Mouse (Mus musculus): ENCODE results near the gene Gm2696.
"Not testable (repeated sequence)": the region's sequence is repeated elsewhere in the genome, so short reads cannot be mapped to it uniquely, and the experiment has no call there.

The Gm2696 gene

DNA sequence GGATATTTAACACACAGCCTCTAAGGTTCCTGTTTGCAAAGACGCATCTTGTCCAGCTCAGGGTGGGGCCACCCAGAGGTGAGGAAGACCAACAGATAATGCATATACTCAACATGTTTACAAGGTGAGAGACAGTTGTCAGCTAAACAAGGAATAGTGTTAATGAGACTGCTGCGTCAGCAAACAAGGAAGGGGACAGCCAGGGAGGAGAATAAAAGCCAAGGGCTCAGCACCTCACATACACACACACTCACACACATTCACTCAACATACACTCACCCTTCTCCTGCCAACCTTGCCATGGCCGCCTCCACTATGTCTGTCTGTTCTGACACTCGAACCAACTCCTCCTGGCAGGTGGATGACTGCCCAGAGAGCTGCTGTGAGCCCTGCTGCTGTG lies at the start of gene Gm2696:
Gm2696 (plus strand) TSS at position 301 of the 400 bp plus-strand sequence.
- DNase-seq (ENCODE audit: low spot score) = no peak

- DNase-seq (ENCODE audit: low spot score) = no peak
Measured at GRCm38 (mm10) chr10:77769727-77770126, 44.8 kb upstream of the Gm2696 start.

GRCm38 (mm10) chr10:77771225-77771624 lies 43.3 kb upstream of the Gm2696 start, which contains the start of gene Gm3238:
Gene Gm3238 (minus strand): TSS chr10:77771325.
- DNase-seq (ENCODE audit: low spot score) = not testable (repeated sequence)

DNA sequence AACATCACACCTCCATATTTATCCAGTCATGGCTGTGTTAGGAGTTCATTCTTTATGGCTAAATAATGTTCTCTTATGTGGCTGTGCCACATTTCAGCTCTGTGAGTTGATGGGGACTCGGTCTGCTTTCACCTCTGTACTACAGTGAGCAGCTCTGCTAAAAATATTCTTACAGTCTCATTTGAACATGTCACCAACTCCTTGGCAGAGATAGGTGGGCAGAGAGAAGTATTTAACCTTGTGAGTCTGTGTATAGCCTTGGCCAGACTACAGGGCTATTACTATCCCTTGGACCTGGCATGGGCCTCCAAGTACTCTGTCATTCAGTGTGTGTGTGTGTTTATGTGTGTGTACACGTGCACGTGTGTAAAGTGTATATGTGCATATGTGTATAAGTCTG lies 42.3 kb upstream of the Gm2696 start:
- DNase-seq (ENCODE audit: low spot score) = not testable (repeated sequence)

GRCm38 (mm10) chr10:77776844-77777243 lies 37.6 kb upstream of the Gm2696 start, which contains the start of gene Gm7138:
Gene Gm7138 (minus strand): TSS chr10:77776944.
- DNase-seq (ENCODE audit: low spot score) = not testable (repeated sequence)

DNA sequence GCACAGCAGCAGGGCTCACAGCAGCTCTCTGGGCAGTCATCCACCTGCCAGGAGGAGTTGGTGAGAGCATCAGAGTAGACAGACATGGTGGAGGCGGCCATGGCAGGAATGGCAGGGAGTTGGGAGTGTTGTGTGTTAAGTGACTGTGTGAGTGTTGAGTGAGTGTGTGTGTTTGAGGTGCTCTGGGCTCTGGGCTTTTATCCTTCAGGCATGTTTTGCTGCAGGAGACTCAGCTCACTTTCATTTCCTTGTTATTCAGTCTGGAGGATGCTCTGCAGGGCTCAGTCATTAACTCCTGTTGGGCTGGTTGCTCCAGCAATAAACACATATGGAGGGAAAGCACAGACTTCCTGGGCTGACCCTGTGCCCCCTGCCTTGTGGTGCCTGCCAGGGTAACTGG lies 32.0 kb upstream of the Gm2696 start, which contains the start of gene Gm3250:
Gm3250 (minus strand) TSS at position 101 of the 400 bp plus-strand sequence.
- DNase-seq (ENCODE audit: low spot score) = not testable (repeated sequence)

- DNase-seq (ENCODE audit: low spot score) = not testable (repeated sequence)
Measured at GRCm38 (mm10) chr10:77783396-77783795, 31.1 kb upstream of the Gm2696 start.

- not testable (repeated sequence) for DNase-seq (ENCODE audit: low spot score)
Measured at GRCm38 (mm10) chr10:77787876-77788275, 26.6 kb upstream of the Gm2696 start, which contains the start of gene Gm7137. Gene Gm7137 (minus strand): TSS chr10:77788200.

- no peak for DNase-seq (ENCODE audit: low spot score)
Measured at GRCm38 (mm10) chr10:77788621-77789020, 25.9 kb upstream of the Gm2696 start.

GRCm38 (mm10) chr10:77794976-77795375 lies 19.5 kb upstream of the Gm2696 start, which contains the start of gene Gm9639:
Gene Gm9639 (minus strand): TSS chr10:77795076.
- no peak for DNase-seq (ENCODE audit: low spot score)

DNA sequence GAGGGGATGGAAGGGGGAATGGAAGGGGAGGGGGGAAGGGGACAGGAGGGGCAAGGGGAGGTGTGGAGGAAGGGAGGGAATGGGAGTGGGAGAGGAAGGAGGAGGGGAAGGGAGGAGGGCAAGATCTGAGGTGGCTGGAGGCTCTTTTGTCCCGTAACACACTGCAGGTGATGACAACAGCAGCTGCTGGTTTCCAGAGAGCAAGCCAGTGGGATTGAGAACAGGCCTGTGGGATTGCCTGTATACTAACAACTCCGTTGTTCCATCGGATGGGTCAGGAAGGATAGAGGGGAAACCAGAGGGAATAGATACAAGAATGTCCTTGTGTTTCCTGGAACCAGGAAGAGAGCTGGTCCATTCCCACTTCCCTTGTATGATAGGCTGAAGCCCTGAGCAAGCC lies 16.8 kb upstream of the Gm2696 start:
- DNase-seq (ENCODE audit: low spot score) = no peak

DNA sequence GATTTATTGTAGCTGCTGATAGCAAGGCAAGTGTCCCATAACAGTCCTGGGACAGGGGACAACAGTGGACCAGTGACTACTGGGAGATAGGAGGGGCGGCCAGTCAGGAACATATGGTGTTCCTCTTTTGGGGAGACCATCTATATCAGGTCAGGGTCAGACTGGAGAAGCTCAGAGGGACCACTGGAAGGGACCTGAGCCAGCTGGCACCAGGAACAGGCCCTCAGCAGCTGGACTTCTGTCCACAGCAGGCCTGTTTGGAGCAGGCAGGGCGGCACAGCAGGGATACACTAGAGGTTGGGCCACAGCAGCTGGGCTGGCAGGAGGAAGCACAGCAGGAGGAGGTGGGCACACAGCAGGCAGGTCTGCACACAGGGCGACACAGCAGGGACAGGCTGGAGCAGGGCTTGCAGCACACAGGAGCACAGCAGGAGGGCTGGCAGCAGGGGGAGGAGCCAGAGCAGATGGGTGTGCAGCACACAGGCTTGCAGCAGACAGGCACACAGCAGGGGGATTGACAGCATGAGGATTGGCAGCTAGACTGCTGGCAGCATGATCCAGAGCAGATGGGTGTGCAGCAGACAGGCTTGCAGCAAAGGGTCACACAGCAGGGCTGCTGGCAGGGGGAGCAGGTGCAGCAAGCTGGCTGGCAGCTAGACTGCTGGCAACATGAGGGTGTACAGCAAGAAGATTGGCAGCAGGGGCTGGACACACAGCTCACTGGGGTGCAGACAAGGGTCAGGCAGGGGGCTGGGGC lies 16.1 kb upstream of the Gm2696 start:
- not testable (repeated sequence) for DNase-seq (ENCODE audit: low spot score)

DNA sequence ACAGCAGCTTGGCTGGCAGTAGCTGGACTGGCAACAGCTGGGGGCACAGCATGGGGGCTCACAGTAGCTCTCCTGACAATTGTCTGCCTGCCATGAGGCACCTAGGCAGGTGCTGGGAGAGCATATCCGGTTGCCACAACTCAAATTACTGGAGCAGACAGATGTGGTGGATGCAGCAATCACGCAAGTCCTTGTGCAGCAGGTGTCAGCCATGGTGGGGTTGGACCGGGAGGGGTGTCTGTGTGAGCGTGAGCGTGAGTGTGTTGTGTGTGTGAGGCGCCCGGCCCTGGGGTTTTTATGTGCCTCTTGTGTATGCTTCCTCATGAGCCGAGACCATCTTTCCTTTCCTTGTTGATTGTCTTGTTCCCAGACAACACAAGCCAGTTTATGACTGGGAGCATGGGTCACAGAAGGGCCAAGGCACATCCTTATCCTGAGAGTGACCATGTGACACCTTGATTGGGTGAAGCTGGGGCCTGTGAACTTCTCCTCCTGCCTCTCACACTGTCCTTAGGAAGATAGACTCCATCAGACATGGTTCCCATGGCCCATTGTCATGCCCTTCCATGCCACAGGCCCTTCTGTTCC lies 15.5 kb upstream of the Gm2696 start, which contains the start of gene Gm19668:
Gm19668 (minus strand) TSS at position 213 of the 588 bp plus-strand sequence.
- DNase-seq (ENCODE audit: low spot score) = no peak

DNA sequence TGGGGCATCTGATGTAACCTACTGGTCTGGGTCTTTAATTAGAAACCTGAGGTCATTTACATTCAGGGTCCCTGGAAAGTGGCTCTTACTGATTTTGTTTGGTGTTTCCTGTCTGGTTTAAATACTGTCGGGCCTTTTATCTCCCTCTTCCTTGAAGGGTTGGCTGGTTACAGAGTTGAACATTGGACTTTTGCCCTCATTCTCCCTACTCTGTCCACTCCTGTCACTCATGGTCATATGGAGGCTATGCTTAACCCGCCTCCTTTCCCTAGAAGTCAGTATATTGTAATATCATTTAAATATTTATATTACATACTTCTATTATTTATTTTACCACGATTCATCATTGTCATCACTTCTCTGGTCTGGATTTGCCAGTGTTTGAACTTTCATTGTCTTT lies 10.4 kb upstream of the Gm2696 start:
- DNase-seq (ENCODE audit: low spot score) = no peak

DNA sequence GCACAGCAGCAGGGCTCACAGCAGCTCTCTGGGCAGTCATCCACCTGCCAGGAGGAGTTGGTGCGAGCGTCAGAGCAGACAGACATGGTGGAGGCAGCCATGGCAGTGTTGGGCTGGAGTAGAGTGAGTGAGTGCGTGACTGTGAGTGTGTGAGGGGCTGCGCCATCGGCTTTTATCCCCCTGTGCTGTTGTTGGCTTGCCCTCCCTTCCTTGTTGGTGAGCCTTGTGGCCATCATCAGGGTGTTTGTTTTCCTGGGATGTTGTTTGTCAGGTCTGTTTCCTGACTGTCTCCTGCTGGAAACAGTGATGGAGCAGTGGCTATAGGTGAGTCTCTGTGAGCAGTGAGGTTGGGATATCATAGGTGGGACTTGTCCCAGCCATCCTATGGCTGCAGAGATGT lies 2.7 kb upstream of the Gm2696 start, which contains the start of gene Gm9507:
Gm9507 (minus strand) TSS at position 101 of the 400 bp plus-strand sequence.
- DNase-seq (ENCODE audit: low spot score) = no peak

DNA sequence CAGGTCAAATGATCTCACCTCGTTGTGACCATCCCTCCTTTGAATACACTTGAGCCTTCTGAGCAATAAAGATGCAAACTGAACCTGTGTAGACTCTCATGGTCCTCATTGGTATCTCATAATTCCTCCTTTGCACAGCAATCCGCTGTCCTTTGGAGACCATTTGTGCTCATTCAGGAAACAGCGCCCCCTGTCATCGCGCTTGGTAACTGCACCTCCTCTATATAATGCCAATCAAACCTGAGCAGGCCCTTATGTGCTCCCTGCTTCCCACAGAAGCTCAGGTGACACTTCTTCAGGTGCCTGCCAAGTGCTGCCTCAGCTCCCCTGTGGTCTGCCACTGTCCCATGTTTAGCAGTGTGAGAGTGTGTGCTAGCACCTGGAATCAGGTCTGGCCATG lies 1.0 kb downstream of the Gm2696 start:
- no peak for DNase-seq (ENCODE audit: low spot score)

DNA sequence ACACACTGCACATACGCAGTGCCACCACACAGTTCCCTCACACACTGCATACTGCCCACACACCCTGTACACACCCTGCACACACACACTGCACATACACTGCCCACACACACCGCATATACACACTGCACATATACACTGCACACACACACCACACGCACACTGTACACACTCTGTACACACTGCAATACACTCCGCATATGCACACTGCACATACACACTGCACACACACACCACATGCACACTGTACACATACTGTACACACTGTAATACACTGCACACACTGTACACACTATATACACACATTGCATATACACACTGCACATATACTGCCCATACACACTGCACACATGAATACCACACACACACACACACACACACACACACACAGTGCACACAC lies 4.0 kb downstream of the Gm2696 start:
- DNase-seq (ENCODE audit: low spot score) = no peak

- DNase-seq (ENCODE audit: low spot score) = no peak
Measured at GRCm38 (mm10) chr10:77819203-77819602, 4.7 kb downstream of the Gm2696 start.

- DNase-seq (ENCODE audit: low spot score) = no peak
Measured at GRCm38 (mm10) chr10:77826951-77827350, 12.5 kb downstream of the Gm2696 start, which contains the start of gene Krtap10-4. Gene Krtap10-4 (minus strand): TSS chr10:77827095.

DNA sequence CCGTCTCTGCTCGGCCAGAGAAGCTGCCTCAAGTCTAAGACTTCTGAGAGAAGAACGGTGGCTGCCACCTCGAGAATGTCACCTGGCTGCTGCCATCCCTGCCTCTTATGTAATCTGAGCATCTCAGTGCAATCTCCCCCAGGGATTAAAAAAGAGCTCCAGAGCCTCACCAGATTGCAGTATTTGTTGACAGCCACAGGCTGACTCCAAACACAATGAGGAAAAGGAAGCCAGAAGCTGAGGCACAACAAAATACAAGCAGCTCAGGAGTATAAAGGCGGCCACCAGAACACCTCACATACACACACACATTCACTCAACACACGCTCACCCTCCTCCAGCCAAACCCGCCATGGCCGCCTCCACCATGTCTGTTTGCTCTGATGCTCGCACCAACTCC lies 21.2 kb downstream of the Gm2696 start, which contains the start of gene Krtap10-10:
Krtap10-10 (plus strand) TSS at position 301 of the 400 bp plus-strand sequence.
- no peak for DNase-seq (ENCODE audit: low spot score)

- no peak for DNase-seq (ENCODE audit: low spot score)
Measured at GRCm38 (mm10) chr10:77839006-77839405, 24.5 kb downstream of the Gm2696 start.

- DNase-seq (ENCODE audit: low spot score) = no peak
Measured at GRCm38 (mm10) chr10:77846503-77846902, 32.0 kb downstream of the Gm2696 start, which contains the start of gene Gm36176. Gene Gm36176 (plus strand): TSS chr10:77846803.

DNA sequence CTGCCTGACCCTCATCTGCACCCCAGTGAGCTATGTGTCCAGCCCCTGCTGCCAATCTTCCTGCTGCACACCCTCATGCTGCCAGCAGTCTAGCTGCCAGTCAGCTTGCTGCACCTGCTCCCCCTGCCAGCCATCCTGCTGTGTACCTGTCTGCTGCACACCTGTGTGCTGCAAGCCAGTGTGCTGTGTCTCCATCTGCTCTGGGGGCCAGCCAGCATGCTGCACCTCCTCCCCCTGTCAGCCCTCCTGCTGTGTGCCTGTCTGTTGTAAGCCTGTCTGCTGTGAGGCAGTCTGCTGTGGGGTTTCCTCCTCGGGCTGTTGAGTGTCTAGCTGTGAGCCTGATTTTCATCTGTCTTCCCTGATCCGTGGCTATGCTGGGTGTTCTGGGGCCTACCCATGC lies 32.5 kb downstream of the Gm2696 start:
- no peak for DNase-seq (ENCODE audit: low spot score)
